Mouse (Mus musculus) heart, embryonic 11.5 days (tissue): ENCODE data around the gene Plin2. TPM values are rescaled to one million over a fixed set of nuclear protein-coding genes. Genes with fewer than 3 reads are reported as not detected.
A peak's percentile ranks its signal among the peaks of the same experiment; 100 is the strongest.

Experiments
- ATAC-seq: fragments of 200-750 bp; cut with Nextera tagmentation; replicated peaks from 2 replicates; pipeline ENCODE4 v1.8.0; 2017; ENCODE audit warnings: moderate library complexity; ENCODE audit not compliant: insufficient number of reproducible peaks, low FRiP score, low TSS enrichment
- H3K27ac ChIP-seq: fragments of 300-500 bp; sonication (generic); 2 replicates; pipeline ENCODE4 v1.5.1; 2014; ENCODE audit warnings: mild to moderate bottlenecking, low read depth, low read length
- H3K27me3 ChIP-seq: fragments of 300-500 bp; sonication (generic); 2 replicates; pipeline ENCODE4 v1.6.1; 2014; ENCODE audit warnings: mild to moderate bottlenecking, low read length, mixed read lengths; ENCODE audit not compliant: control insufficient read depth, insufficient read depth
- H3K36me3 ChIP-seq: fragments of 300-500 bp; sonication (generic); 2 replicates; pipeline ENCODE4 v1.6.1; 2014; ENCODE audit warnings: mild to moderate bottlenecking, low read length, moderate library complexity, mixed read lengths; ENCODE audit not compliant: control insufficient read depth, insufficient read depth
- H3K4me1 ChIP-seq: fragments of 300-500 bp; sonication (generic); 2 replicates; pipeline ENCODE4 v1.6.1; 2014; ENCODE audit warnings: low read length; ENCODE audit not compliant: control insufficient read depth, insufficient read depth
- H3K4me2 ChIP-seq: fragments of 300-500 bp; sonication (generic); 2 replicates; pipeline ENCODE4 v1.6.1; 2014; ENCODE audit warnings: mild to moderate bottlenecking, moderate library complexity
- H3K4me3 ChIP-seq: fragments of 300-500 bp; sonication (generic); 2 replicates; pipeline ENCODE4 v1.5.1; 2014; ENCODE audit warnings: low read depth, low read length
- H3K9ac ChIP-seq: fragments of 300-500 bp; sonication (generic); 2 replicates; pipeline ENCODE4 v1.6.1; 2014; ENCODE audit warnings: mild to moderate bottlenecking, low read depth, low read length, moderate library complexity
- H3K9me3 ChIP-seq: fragments of 300-500 bp; sonication (generic); replicated peaks from 2 replicates; pipeline ENCODE4 v1.6.1; 2016; ENCODE audit warnings: low read length; ENCODE audit not compliant: control insufficient read depth
- WGBS: fragments of 180-500 bp; shearing (Covaris S2); extraction: QIAGEN DNeasy Blood & Tissue Kit; methylation state at CpG from one replicate; pipeline ENCODE4 v1.1.7; 2014; ENCODE audit not compliant: insufficient replicate concordance; 5-methylcytosine and 5-hydroxymethylcytosine counted together
- polyA plus RNA-seq: library from polyadenylated mRNA; unstranded; fragments of >200 nt; fragmentation: Nextera tagmentation; extraction: Ambion mirVana; gene quantifications from 2 replicates; pipeline ENCODE4 v1.2.1, GENCODE M21; 2014

Plin2 gene
- 65.4 and 70.4 TPM in 2 replicates for polyA plus RNA-seq

- peak within 1 kb of the TSS; percentile 65 for H3K4me2 ChIP-seq
- H3K9ac ChIP-seq = peak within 1 kb of the TSS; percentile 85
- ATAC-seq = peak; percentile 91
- H3K4me3 ChIP-seq = peak within 1 kb of the TSS; percentile 66
- no peaks in the 10 kb centered on the region for H3K27me3 ChIP-seq
- H3K4me1 ChIP-seq = peaks cover 3% of the 10 kb centered on the region
- under 1% methylated on average over 18 of the region's 18 CpGs for WGBS
- no peaks in the 10 kb centered on the region for H3K9me3 ChIP-seq
- peaks cover 5% of the 10 kb centered on the region; the same call in 1 of the 2 replicates for H3K36me3 ChIP-seq
- H3K27ac ChIP-seq = peak within 1 kb of the TSS; percentile 51
Measured at GRCm38 (mm10) chr4:86669780-86670201, at the start of gene Plin2. TSS of gene Plin2 (minus strand) at chr4:86670060.

- Histone ChIP-seq H3K36me3 (no peaks in the 10 kb centered on the region), H3K4me3 (no peak overlapping the region), H3K4me2 (no peak overlapping the region), H3K27me3 (no peaks in the 10 kb centered on the region), H3K9me3 (no peaks in the 10 kb centered on the region), H3K27ac (no peak overlapping the region), H3K4me1 (no peaks in the 10 kb centered on the region), H3K9ac (no peak overlapping the region)
- WGBS = 70% methylated on average over 4 of the region's 4 CpGs
- ATAC-seq = no peak
Measured at GRCm38 (mm10) chr4:86718878-86719577, 49.2 kb upstream of the Plin2 start.

- Histone ChIP-seq H3K4me1 (no peaks in the 10 kb centered on the region), H3K4me2 (no peak overlapping the region), H3K9me3 (no peaks in the 10 kb centered on the region), H3K27me3 (no peaks in the 10 kb centered on the region), H3K4me3 (no peak overlapping the region), H3K9ac (no peak overlapping the region), H3K27ac (no peak overlapping the region), H3K36me3 (no peaks in the 10 kb centered on the region)
- ATAC-seq = no peak
- 78% methylated on average over 1 of the region's 1 CpGs for WGBS
Measured at GRCm38 (mm10) chr4:86717176-86717575, 47.3 kb upstream of the Plin2 start.

DNA sequence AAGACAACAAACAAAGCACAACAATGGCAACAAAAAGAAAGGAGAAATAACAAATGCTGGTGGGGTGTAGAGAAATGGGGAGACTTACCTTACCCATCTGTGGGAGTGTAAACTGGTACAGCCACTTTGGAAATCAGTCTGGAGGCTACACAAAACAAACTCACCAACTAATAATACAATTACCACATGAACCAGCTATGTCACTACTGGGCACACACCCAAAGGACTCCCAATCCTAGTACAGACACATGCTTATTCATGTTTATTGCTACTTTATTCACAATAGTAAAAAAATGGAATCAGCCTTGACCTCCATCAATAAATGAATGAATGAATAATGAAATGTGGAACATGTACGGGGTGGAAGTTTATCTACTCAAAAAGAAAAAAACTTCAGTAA lies 45.5 kb upstream of the Plin2 start:
- H3K4me3 ChIP-seq = no peak overlapping the region
- H3K36me3 ChIP-seq = no peaks in the 10 kb centered on the region
- no peaks in the 10 kb centered on the region for H3K4me1 ChIP-seq
- ATAC-seq = no peak
- 86% methylated on average over 1 of the region's 1 CpGs for WGBS
- no peak overlapping the region for H3K4me2 ChIP-seq
- no peaks in the 10 kb centered on the region for H3K27me3 ChIP-seq
- H3K27ac ChIP-seq = no peak overlapping the region
- H3K9ac ChIP-seq = no peak overlapping the region
- no peaks in the 10 kb centered on the region for H3K9me3 ChIP-seq

GRCm38 (mm10) chr4:86713518-86713917 lies 43.7 kb upstream of the Plin2 start:
- Histone ChIP-seq H3K9me3 (no peaks in the 10 kb centered on the region), H3K4me1 (no peaks in the 10 kb centered on the region), H3K27me3 (no peaks in the 10 kb centered on the region), H3K4me3 (no peak overlapping the region), H3K36me3 (no peaks in the 10 kb centered on the region), H3K4me2 (no peak overlapping the region), H3K9ac (no peak overlapping the region), H3K27ac (no peak overlapping the region)
- no peak for ATAC-seq
- 63% methylated on average over 2 of the region's 2 CpGs for WGBS

DNA sequence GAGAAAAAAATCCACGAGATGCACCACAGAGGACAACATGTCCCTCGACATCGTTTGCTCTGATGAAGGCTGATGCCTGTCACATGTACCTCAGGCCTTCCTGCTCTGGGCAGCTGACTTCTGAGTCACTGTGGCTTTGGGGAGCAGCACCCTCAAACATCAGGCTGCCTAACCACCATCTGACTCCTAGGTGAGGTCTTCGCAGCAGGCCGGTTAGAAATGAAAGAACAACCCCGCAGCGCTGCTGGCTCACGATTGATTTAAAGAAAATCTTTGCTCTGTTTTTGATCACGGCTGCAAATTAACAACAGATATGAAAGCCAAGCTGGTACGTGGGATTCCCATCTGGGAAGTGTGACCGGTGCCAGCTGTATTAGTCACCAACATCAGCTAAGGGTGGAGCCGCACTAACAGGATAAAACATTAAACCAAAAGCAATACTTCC lies 42.9 kb upstream of the Plin2 start:
- H3K27ac ChIP-seq = no peak overlapping the region
- no peaks in the 10 kb centered on the region for H3K9me3 ChIP-seq
- H3K4me2 ChIP-seq = no peak overlapping the region
- H3K4me3 ChIP-seq = no peak overlapping the region
- no peak overlapping the region for H3K9ac ChIP-seq
- no peaks in the 10 kb centered on the region for H3K27me3 ChIP-seq
- no peaks in the 10 kb centered on the region for H3K4me1 ChIP-seq
- 82% methylated on average over 12 of the region's 12 CpGs for WGBS
- no peaks in the 10 kb centered on the region for H3K36me3 ChIP-seq
- no peak for ATAC-seq

GRCm38 (mm10) chr4:86710666-86711215 lies 40.9 kb upstream of the Plin2 start:
- Histone ChIP-seq H3K27ac (no peak overlapping the region), H3K27me3 (no peaks in the 10 kb centered on the region), H3K36me3 (no peaks in the 10 kb centered on the region), H3K9ac (no peak overlapping the region), H3K4me2 (no peak overlapping the region), H3K9me3 (no peaks in the 10 kb centered on the region), H3K4me3 (no peak overlapping the region), H3K4me1 (no peaks in the 10 kb centered on the region)
- ATAC-seq = no peak
- WGBS = 53% methylated on average over 4 of the region's 4 CpGs

DNA sequence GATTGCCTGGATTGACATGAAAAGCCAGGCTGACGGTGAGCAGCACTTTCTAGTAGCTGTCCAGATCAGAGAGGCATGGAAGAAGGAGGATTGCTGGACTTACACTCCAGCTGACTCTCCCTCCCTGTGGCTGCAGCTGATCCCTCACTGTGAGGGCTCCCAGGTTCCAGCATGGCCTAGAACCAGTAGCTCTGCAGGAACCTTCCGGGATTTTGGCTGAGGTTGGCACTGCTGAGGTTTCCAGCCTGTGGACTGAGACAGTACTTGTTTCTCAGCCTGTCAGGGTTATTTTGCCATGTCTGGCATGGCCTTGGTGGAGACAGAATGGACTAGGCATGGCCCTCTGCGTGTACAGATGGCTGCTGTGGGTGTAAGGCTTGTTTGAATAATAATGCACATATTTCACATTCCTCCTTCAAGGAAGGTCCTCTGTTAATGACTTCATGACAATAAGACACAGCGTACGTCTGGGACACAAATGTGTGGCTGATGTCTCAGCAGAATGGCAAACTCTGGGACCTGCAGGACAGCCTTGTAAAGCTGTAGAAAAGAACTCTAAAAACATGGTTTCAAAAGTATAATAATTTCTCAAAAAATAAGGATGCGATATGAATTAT lies 40.3 kb upstream of the Plin2 start:
- Histone ChIP-seq H3K27ac (no peak overlapping the region), H3K9ac (no peak overlapping the region), H3K36me3 (no peaks in the 10 kb centered on the region), H3K4me1 (no peaks in the 10 kb centered on the region), H3K27me3 (no peaks in the 10 kb centered on the region), H3K4me2 (no peak overlapping the region), H3K4me3 (no peak overlapping the region), H3K9me3 (no peaks in the 10 kb centered on the region)
- 76% methylated on average over 6 of the region's 6 CpGs for WGBS
- ATAC-seq = no peak
